Mouse (Mus musculus): ENCODE measurements around the gene Itpr1.

DNA sequence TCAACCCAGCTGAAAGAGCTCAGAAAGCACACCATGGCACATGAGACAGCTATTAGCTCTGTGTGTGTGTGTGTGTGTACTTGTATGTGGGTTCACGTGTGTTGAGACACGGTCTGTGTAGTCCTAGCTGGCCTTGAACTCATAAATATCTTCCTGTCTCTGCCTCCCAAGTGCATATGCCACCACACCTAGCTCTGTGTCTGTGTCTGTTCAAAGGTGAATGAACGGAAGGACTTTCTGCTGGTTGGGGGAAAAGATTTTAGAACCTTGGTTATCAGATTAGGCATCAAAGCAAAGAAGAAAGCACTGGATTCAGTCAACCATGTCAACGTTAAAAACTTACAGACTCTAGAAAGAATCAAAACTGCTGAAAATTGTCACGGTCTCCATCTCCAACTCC is 321.2 kb downstream of the Itpr1 start:
- TF ChIP-seq CTCF (IDR thresholded peaks at IDR 0.05; ENCODE audit: low read depth, low read length) (no peak), GATA1 (IDR thresholded peaks at IDR 0.05; ENCODE audit: borderline replicate concordance, low read length) (no peak)
